Mouse (Mus musculus) olfactory bulb, adult 2 months (tissue): ENCODE measurements around the gene Tbx2.

Experiments
- CTCF ChIP-seq: fragments of 200-500 bp; IDR thresholded peaks from 2 replicates; pipeline ENCODE4 v1.5.1; 2012; ENCODE audit warnings: low read depth, mild to moderate bottlenecking, low read length, moderate library complexity; ENCODE audit not compliant: insufficient read depth
- POLR2A ChIP-seq: fragments of 200-500 bp; IDR thresholded peaks from 2 replicates; pipeline ENCODE4 v1.6.1; 2012; ENCODE audit warnings: mild to moderate bottlenecking, low read depth, low read length, moderate library complexity; ENCODE audit not compliant: insufficient read depth

GRCm38 (mm10) chr11:85864363-85864762 lies 32.0 kb downstream of the Tbx2 start:
- TF ChIP-seq CTCF (no peak), POLR2A (no peak)
